In the genomic region with DNA sequence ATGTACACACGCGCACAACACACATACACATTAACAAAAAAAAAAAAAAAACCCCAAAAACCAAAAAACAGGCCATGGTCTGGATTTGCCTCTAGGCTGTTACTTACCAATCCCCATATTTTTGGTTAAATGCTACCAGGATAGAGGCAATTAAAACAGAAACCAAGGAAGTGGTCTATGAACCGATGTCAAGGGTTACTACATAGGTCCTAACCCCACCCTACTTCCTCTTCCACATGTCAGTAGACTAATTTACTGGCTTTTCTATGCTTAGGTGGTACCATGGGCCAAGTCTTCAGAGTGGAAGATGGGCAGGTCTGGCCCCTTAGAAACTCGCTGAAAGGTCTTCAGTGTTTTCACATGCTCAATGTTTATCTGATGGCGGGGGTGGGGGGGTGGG, we compare ENCODE assay signal across 12 mouse cellular contexts.
"Had no signal": no experiment of that assay in that cellular context is flagged by ENCODE, and none has a peak within 500 bp of the region (broad histone marks: within the 10 kb centered on the region; RNA-seq: fewer than 3 reads in every experiment).

No protein-coding gene starts in this region.

- H3K27ac ChIP-seq: limb, embryonic 13.5 days; liver, embryonic 14.5 days; midbrain, embryonic 15.5 days; neural tube, embryonic 13.5 days had no signal

- H3K36me3 ChIP-seq: limb, embryonic 13.5 days; midbrain, embryonic 15.5 days; neural tube, embryonic 13.5 days had no signal

- ATAC-seq: midbrain, embryonic 15.5 days had no signal

- H3K9ac ChIP-seq: limb, embryonic 13.5 days; liver, embryonic 14.5 days; midbrain, embryonic 15.5 days; neural tube, embryonic 13.5 days had no signal

- DNase-seq: kidney, postnatal 25 days; lung, adult 18-20 months; retina, postnatal 1 day; right cerebral cortex, postnatal 4 days; spleen, adult 18-20 months; thymus, adult 18-20 months; thymus, postnatal 25 days had no signal

- H3K9me3 ChIP-seq: limb, embryonic 13.5 days; midbrain, embryonic 15.5 days; neural tube, embryonic 13.5 days had no signal

- H3K4me3 ChIP-seq: limb, embryonic 13.5 days; midbrain, embryonic 15.5 days; neural tube, embryonic 13.5 days had no signal

- H3K4me2 ChIP-seq: limb, embryonic 13.5 days; midbrain, embryonic 11.5 days; midbrain, embryonic 15.5 days; neural tube, embryonic 13.5 days had no signal

- H3K4me1 ChIP-seq: limb, embryonic 13.5 days; midbrain, embryonic 15.5 days; neural tube, embryonic 13.5 days had no signal

- H3K27me3 ChIP-seq: limb, embryonic 13.5 days; midbrain, embryonic 15.5 days; neural tube, embryonic 13.5 days had no signal
